Comparison of ENCODE assay signal across 7 mouse cellular contexts in the genomic region with DNA sequence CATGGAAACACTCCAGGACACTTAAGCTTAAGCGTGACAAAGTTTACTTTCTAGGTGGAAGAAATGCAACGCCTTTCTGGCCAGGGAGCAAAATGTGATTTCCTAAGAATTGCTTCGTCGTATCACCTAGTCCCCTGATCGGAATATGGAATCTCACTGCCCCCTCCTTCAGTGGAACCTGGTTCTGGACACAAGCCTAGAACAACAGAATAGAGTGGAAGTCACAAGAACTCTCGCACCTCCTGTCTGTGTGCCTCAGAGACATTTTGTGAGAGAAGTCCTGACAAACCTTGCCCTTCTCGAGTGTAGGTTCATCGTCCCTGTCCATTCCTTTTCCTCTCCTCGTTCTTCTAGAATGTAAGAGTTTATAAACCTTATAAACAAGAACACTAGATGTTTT. TPM values are rescaled to one million over a fixed set of nuclear protein-coding genes. Genes with fewer than 3 reads are reported as not detected.
DNase-seq lines count a peak whose midpoint lies in the region; ATAC-seq and TF ChIP-seq lines count a peak whose summit lies in the region.

No protein-coding gene starts in this region.

- 32% methylated on average over 9 of the region's 9 CpGs for WGBS in lung, postnatal 0 days
- WGBS in forebrain, embryonic 12.5 days = 73% methylated on average over 9 of the region's 9 CpGs
- WGBS in liver, adult 2 months = 16% methylated on average over 9 of the region's 9 CpGs
- WGBS in stomach, embryonic 16.5 days = 42% methylated on average over 9 of the region's 9 CpGs

- H3K4me2 ChIP-seq in lung, postnatal 0 days (replicated peaks; ENCODE audit: low read depth, low read length) = peak overlapping the region; percentile 75
- H3K4me2 ChIP-seq in forebrain, embryonic 12.5 days = peak overlapping the region; percentile 71
- peak overlapping the region; percentile 71 for H3K4me2 ChIP-seq in stomach, embryonic 16.5 days (ENCODE audit: low read depth, low read length)

- peak overlapping the region; percentile 75 for H3K4me3 ChIP-seq in lung, postnatal 0 days (ENCODE audit: low read depth, low read length)
- peak overlapping the region; percentile 63 for H3K4me3 ChIP-seq in forebrain, embryonic 12.5 days (replicated peaks)
- H3K4me3 ChIP-seq in liver, adult 2 months (ENCODE audit: insufficient read depth, low read depth, low read length) = peak overlapping the region; percentile 59
- H3K4me3 ChIP-seq in stomach, embryonic 16.5 days (replicated peaks; ENCODE audit: low read length) = peak overlapping the region; percentile 81

- H3K79me2 ChIP-seq in liver, adult 2 months (ENCODE audit: control insufficient read depth, insufficient read depth, low read length) = peaks cover 3% of the 10 kb centered on the region; the same call in 1 of the 2 replicates

- no peaks in the 10 kb centered on the region for H3K9me3 ChIP-seq in lung, postnatal 0 days (ENCODE audit: low read length)
- H3K9me3 ChIP-seq in forebrain, embryonic 12.5 days = no peaks in the 10 kb centered on the region
- no peaks in the 10 kb centered on the region for H3K9me3 ChIP-seq in stomach, embryonic 16.5 days (replicated peaks; ENCODE audit: control insufficient read depth, low read length)

- H3K9ac ChIP-seq in lung, postnatal 0 days (replicated peaks; ENCODE audit: low read depth) = 0 out of 2 replicates have a peak overlapping the region, but pooled peaks have one; percentile 67
- H3K9ac ChIP-seq in forebrain, embryonic 12.5 days = peak overlapping the region; percentile 62
- H3K9ac ChIP-seq in liver, adult 2 months (ENCODE audit: low read depth, low read length) = peak overlapping the region; percentile 44; the same call in 1 of the 2 replicates
- peak overlapping the region; percentile 87 for H3K9ac ChIP-seq in stomach, embryonic 16.5 days (ENCODE audit: low read length)

- H3K27me3 ChIP-seq in lung, postnatal 0 days (replicated peaks; ENCODE audit: insufficient read depth, low read length) = no peaks in the 10 kb centered on the region
- H3K27me3 ChIP-seq in forebrain, embryonic 12.5 days = no peaks in the 10 kb centered on the region
- no peaks in the 10 kb centered on the region for H3K27me3 ChIP-seq in liver, adult 2 months (ENCODE audit: control insufficient read depth, insufficient read depth, low read length)
- H3K27me3 ChIP-seq in stomach, embryonic 16.5 days (ENCODE audit: control insufficient read depth, insufficient read depth, low read length) = no peaks in the 10 kb centered on the region

- TF ChIP-seq CTCF in lung, postnatal 0 days (IDR thresholded peaks at IDR 0.05) = no peak
- no peak for TF ChIP-seq CTCF in liver, adult 2 months (IDR thresholded peaks at IDR 0.05; ENCODE audit: low read depth, low read length)

- peaks cover 3% of the 10 kb centered on the region; the same call in 1 of the 2 replicates for H3K4me1 ChIP-seq in lung, postnatal 0 days (ENCODE audit: insufficient read depth, low read depth, low read length)
- peaks cover 8% of the 10 kb centered on the region for H3K4me1 ChIP-seq in forebrain, embryonic 12.5 days
- peaks cover 6% of the 10 kb centered on the region for H3K4me1 ChIP-seq in liver, adult 2 months (ENCODE audit: control insufficient read depth, insufficient read depth, low read length)
- H3K4me1 ChIP-seq in stomach, embryonic 16.5 days (ENCODE audit: control insufficient read depth, insufficient read depth, low read length) = peaks cover 8% of the 10 kb centered on the region

- no peak for TF ChIP-seq EP300 in lung, postnatal 0 days (IDR thresholded peaks at IDR 0.05)

- no peaks in the 10 kb centered on the region for H3K36me3 ChIP-seq in lung, postnatal 0 days (ENCODE audit: insufficient read depth, low read length)
- peaks cover 7% of the 10 kb centered on the region; the same call in 1 of the 2 replicates for H3K36me3 ChIP-seq in forebrain, embryonic 12.5 days (replicated peaks)
- H3K36me3 ChIP-seq in liver, adult 2 months (ENCODE audit: control insufficient read depth, insufficient read depth, low read length) = peaks cover 4% of the 10 kb centered on the region; the same call in 1 of the 2 replicates
- peaks cover 9% of the 10 kb centered on the region for H3K36me3 ChIP-seq in stomach, embryonic 16.5 days (ENCODE audit: control insufficient read depth, insufficient read depth, low read length)

- peak; percentile 8 for DNase-seq in lung, postnatal 0 days (ENCODE audit: low spot score)
- no peak for DNase-seq in lung, postnatal 25 days (ENCODE audit: low spot score)
- DNase-seq in liver, adult 2 months (ENCODE audit: extremely low read depth, low read depth, low spot score) = peak; percentile 58
- no peak for DNase-seq in embryo, embryonic 9.5 days (ENCODE audit: extremely low spot score)
- DNase-seq in ovary, postnatal 36 days (ENCODE audit: low spot score) = no peak

- no peak for ATAC-seq in lung, postnatal 0 days
- no peak for ATAC-seq in forebrain, embryonic 12.5 days (ENCODE audit: low FRiP score)
- no peak for ATAC-seq in stomach, embryonic 16.5 days (ENCODE audit: insufficient read depth, low FRiP score)

- peak overlapping the region; percentile 86; the same call in 1 of the 2 replicates for H3K27ac ChIP-seq in lung, postnatal 0 days (ENCODE audit: low read length)
- H3K27ac ChIP-seq in forebrain, embryonic 12.5 days = no peak overlapping the region
- peak overlapping the region; percentile 66 for H3K27ac ChIP-seq in liver, adult 2 months (replicated peaks; ENCODE audit: insufficient read depth, low read depth, low read length)
- H3K27ac ChIP-seq in stomach, embryonic 16.5 days (ENCODE audit: low read length) = peak overlapping the region; percentile 97

- TF ChIP-seq POLR2A in liver, adult 2 months (IDR thresholded peaks at IDR 0.05; ENCODE audit: extremely low read depth, insufficient read depth, low read length) = no peak

RNA-seq across cellular contexts. Expression of a gene that starts 0.7 kb away (rescaled TPM):
- polyA plus RNA-seq in lung, postnatal 0 days (2015; fragmentation: Nextera tagmentation; extraction: Ambion mirVana) = 2.5 and 2.7 TPM in 2 replicates
- polyA plus RNA-seq in forebrain, embryonic 12.5 days (2016; fragmentation: Nextera tagmentation; extraction: Ambion mirVana) = 2.3 and 2.4 TPM in 2 replicates
- total RNA-seq in liver, adult 2 months (2014; rRNA removed) = 12.7 and 15.5 TPM in 2 replicates
- polyA plus RNA-seq in liver, adult 2 months (2012; rRNA removed) = 4.5 and 7.1 TPM in 2 replicates
- 3.1 and 3.3 TPM in 2 replicates for polyA plus RNA-seq in stomach, embryonic 16.5 days (2015; fragmentation: Nextera tagmentation; extraction: Ambion mirVana)

RNA-seq across cellular contexts. Expression of a gene that starts 8.4 kb away (rescaled TPM):
- polyA plus RNA-seq in lung, postnatal 0 days (2015; fragmentation: Nextera tagmentation; extraction: Ambion mirVana) = 0.11 TPM in 1 of 2 replicates, not detected in the other
- polyA plus RNA-seq in forebrain, embryonic 12.5 days (2016; fragmentation: Nextera tagmentation; extraction: Ambion mirVana) = 0.19 and 0.23 TPM in 2 replicates
- 1.9 and 2.2 TPM in 2 replicates for total RNA-seq in liver, adult 2 months (2014; rRNA removed)
- polyA plus RNA-seq in liver, adult 2 months (2012; rRNA removed) = 0.20 and 0.39 TPM in 2 replicates
- 0.31 and 0.47 TPM in 2 replicates for polyA plus RNA-seq in stomach, embryonic 16.5 days (2015; fragmentation: Nextera tagmentation; extraction: Ambion mirVana)

RNA-seq across cellular contexts. Expression of a gene that starts 9.9 kb away (rescaled TPM):
- polyA plus RNA-seq in lung, postnatal 0 days (2015; fragmentation: Nextera tagmentation; extraction: Ambion mirVana) = 2.3 and 3.0 TPM in 2 replicates
- polyA plus RNA-seq in forebrain, embryonic 12.5 days (2016; fragmentation: Nextera tagmentation; extraction: Ambion mirVana) = 9.4 and 10.0 TPM in 2 replicates
- 1.1 and 3.1 TPM in 2 replicates for total RNA-seq in liver, adult 2 months (2014; rRNA removed)
- polyA plus RNA-seq in liver, adult 2 months (2012; rRNA removed) = 0.17 TPM in 1 of 2 replicates, not detected in the other
- 3.7 and 4.6 TPM in 2 replicates for polyA plus RNA-seq in stomach, embryonic 16.5 days (2015; fragmentation: Nextera tagmentation; extraction: Ambion mirVana)

RNA-seq across cellular contexts. Expression of a gene that starts 13.8 kb away (rescaled TPM):
- polyA plus RNA-seq in lung, postnatal 0 days (2015; fragmentation: Nextera tagmentation; extraction: Ambion mirVana) = 1.1 TPM in 2 replicates
- polyA plus RNA-seq in forebrain, embryonic 12.5 days (2016; fragmentation: Nextera tagmentation; extraction: Ambion mirVana) = 2.2 and 2.9 TPM in 2 replicates
- 2.7 and 4.9 TPM in 2 replicates for total RNA-seq in liver, adult 2 months (2014; rRNA removed)
- polyA plus RNA-seq in liver, adult 2 months (2012; rRNA removed) = 0.18 and 0.30 TPM in 2 replicates
- polyA plus RNA-seq in stomach, embryonic 16.5 days (2015; fragmentation: Nextera tagmentation; extraction: Ambion mirVana) = 1.9 and 2.1 TPM in 2 replicates

RNA-seq across cellular contexts. Expression of a gene that starts 46.7 kb away (rescaled TPM):
- 2.3 and 2.7 TPM in 2 replicates for polyA plus RNA-seq in lung, postnatal 0 days (2015; fragmentation: Nextera tagmentation; extraction: Ambion mirVana)
- polyA plus RNA-seq in forebrain, embryonic 12.5 days (2016; fragmentation: Nextera tagmentation; extraction: Ambion mirVana) = 5.7 and 6.2 TPM in 2 replicates
- 1.3 TPM in 2 replicates for total RNA-seq in liver, adult 2 months (2014; rRNA removed)
- 0.04 and 0.05 TPM in 2 replicates for polyA plus RNA-seq in liver, adult 2 months (2012; rRNA removed)
- 3.9 TPM in 2 replicates for polyA plus RNA-seq in stomach, embryonic 16.5 days (2015; fragmentation: Nextera tagmentation; extraction: Ambion mirVana)

Comparison
In these comparisons a context has a peak if more than half of its experiments do, and no peak if none do; other contexts are left out.
1. DNase-seq: peak in lung, postnatal 0 days (single experiment) and liver, adult 2 months (single experiment); none in lung, postnatal 25 days (single experiment), embryo, embryonic 9.5 days (single experiment) and ovary, postnatal 36 days (single experiment).
2. Peak in every context shown above with its lines, with median percentiles within 50 percentile points of each other: H3K4me2 ChIP-seq, H3K4me3 ChIP-seq and H3K9ac ChIP-seq.